Mouse (Mus musculus): ENCODE measurements around the gene Ablim1.

DNA sequence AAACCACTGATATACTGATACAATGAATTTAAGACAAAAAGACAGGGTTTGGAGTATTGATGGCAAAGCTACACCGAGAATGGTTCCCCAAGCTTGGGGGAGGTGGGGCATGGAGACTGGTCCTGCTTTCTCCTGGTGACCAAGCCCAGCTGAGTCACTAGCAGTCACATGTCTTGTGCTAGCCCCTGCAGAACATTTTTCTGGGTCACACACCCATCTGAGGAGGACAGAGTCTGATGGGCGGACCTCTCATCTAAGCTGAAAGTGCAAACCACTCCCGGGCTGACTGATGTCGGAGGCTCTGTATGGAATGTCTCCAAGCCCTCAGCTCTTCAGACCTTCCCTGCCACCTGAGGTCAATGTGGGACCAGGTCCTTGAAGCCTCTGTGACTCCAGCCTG, 184.1 kb downstream of the Ablim1 start:
- TF ChIP-seq CTCF (IDR thresholded peaks at IDR 0.05; ENCODE audit: borderline replicate concordance, insufficient read depth, low read depth, low read length) (no peak), POLR2A (IDR thresholded peaks at IDR 0.05; ENCODE audit: borderline replicate concordance, insufficient read depth, low read length) (no peak)

Data from cerebellum, adult 2 months (tissue).